Mouse (Mus musculus) liver, postnatal 0 days (tissue): Measurements from ENCODE around the gene Otogl. TPM values are rescaled to one million over a fixed set of nuclear protein-coding genes. Genes with fewer than 3 reads are reported as not detected.
A peak's percentile ranks its signal among the peaks of the same experiment; 100 is the strongest.

Experiments used
- ATAC-seq: fragments of 200-750 bp; cut with Nextera tagmentation; 2 replicates; pipeline ENCODE4 v1.8.0; 2017; ENCODE audit warnings: mild to moderate bottlenecking, moderate library complexity
- DNase-seq: peaks from one replicate; pipeline ENCODE4 v3.0.0-alpha.2; 2016
- H3K27ac ChIP-seq: fragments of 300-500 bp; sonication (generic); 2 replicates; pipeline ENCODE4 v1.5.1; 2014; ENCODE audit warnings: antibody characterized with exemption, moderate library complexity, mild to moderate bottlenecking, low read depth
- H3K27me3 ChIP-seq: fragments of 300-500 bp; sonication (generic); 2 replicates; pipeline ENCODE4 v1.6.1; 2014; ENCODE audit warnings: low read length, control low read depth, mixed read lengths; ENCODE audit not compliant: insufficient read depth
- H3K36me3 ChIP-seq: fragments of 300-500 bp; sonication (generic); replicated peaks from 2 replicates; pipeline ENCODE4 v1.6.1; 2014; ENCODE audit warnings: mild to moderate bottlenecking, control low read depth, low read length, moderate library complexity, mixed read lengths; ENCODE audit not compliant: insufficient read depth
- H3K4me1 ChIP-seq: fragments of 300-500 bp; sonication (generic); 2 replicates; pipeline ENCODE4 v1.6.1; 2014; ENCODE audit warnings: antibody characterized with exemption, mild to moderate bottlenecking, control low read depth; ENCODE audit not compliant: insufficient read depth
- H3K4me2 ChIP-seq: fragments of 300-500 bp; sonication (generic); 2 replicates; pipeline ENCODE4 v1.6.1; 2014; ENCODE audit warnings: low read depth, mild to moderate bottlenecking, low read length, moderate library complexity, mixed read lengths
- H3K4me3 ChIP-seq: fragments of 300-500 bp; sonication (generic); 2 replicates; pipeline ENCODE4 v1.5.1; 2014; ENCODE audit warnings: low read depth, low read length
- H3K9ac ChIP-seq: fragments of 300-500 bp; sonication (generic); replicated peaks from 2 replicates; pipeline ENCODE4 v1.6.1; 2014; ENCODE audit warnings: mild to moderate bottlenecking, moderate library complexity
- H3K9me3 ChIP-seq: fragments of 300-500 bp; sonication (generic); 2 replicates; pipeline ENCODE4 v1.6.1; 2016; ENCODE audit warnings: mild to moderate bottlenecking, control low read depth, low read length, mixed read lengths
- CTCF ChIP-seq: sonication (generic); IDR thresholded peaks from 2 replicates; pipeline ENCODE4 v1.5.1; 2016; ENCODE audit warnings: antibody characterized with exemption, low read depth
- EP300 ChIP-seq: IDR thresholded peaks from 2 replicates; pipeline ENCODE4 v1.6.1; 2016; ENCODE audit warnings: antibody characterized with exemption, low read depth, mild to moderate bottlenecking
- WGBS: fragments of 180-500 bp; shearing (Covaris S2); extraction: QIAGEN DNeasy Blood & Tissue Kit; methylation state at CpG from one replicate; pipeline ENCODE4 v1.1.7; 2014; ENCODE audit not compliant: insufficient replicate concordance; 5-methylcytosine and 5-hydroxymethylcytosine counted together
- polyA plus RNA-seq: library from polyadenylated mRNA; unstranded; fragments of >200 nt; fragmentation: Nextera tagmentation; extraction: Ambion mirVana; gene quantifications from 2 replicates; pipeline ENCODE4 v1.2.1, GENCODE M21; 2015

Gene Otogl
- polyA plus RNA-seq, 1 experiment from 2014 or later = not detected

DNA sequence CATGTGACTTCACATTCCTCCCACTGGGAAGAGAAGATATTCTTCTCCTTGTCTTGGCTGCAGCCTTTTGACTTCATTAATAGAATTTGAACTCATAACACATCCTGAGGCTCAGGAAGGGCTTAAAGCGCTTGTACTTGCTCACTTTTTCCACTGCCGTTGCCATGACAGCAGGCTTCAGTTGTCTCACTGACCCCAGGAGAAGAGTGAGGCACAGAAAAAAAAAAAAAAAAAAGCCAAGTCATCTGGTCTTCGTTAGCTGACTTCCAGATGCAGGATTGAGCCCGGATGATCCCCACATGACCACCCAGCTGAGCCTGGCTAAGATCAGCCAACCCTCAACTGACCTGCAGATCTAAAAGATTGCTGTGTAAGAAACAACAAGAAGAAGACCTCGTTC lies 34.4 kb upstream of the Otogl start:
- H3K4me1 ChIP-seq = no peaks in the 10 kb centered on the region
- no peak for DNase-seq
- H3K9ac ChIP-seq = no peak overlapping the region
- H3K27ac ChIP-seq = no peak overlapping the region
- H3K4me3 ChIP-seq = no peak overlapping the region
- no peaks in the 10 kb centered on the region for H3K27me3 ChIP-seq
- 55% methylated on average over 5 of the region's 5 CpGs for WGBS
- no peaks in the 10 kb centered on the region for H3K9me3 ChIP-seq
- H3K36me3 ChIP-seq = no peaks in the 10 kb centered on the region
- TF ChIP-seq CTCF (no peak), EP300 (no peak)
- no peak overlapping the region for H3K4me2 ChIP-seq
- ATAC-seq = no peak

DNA sequence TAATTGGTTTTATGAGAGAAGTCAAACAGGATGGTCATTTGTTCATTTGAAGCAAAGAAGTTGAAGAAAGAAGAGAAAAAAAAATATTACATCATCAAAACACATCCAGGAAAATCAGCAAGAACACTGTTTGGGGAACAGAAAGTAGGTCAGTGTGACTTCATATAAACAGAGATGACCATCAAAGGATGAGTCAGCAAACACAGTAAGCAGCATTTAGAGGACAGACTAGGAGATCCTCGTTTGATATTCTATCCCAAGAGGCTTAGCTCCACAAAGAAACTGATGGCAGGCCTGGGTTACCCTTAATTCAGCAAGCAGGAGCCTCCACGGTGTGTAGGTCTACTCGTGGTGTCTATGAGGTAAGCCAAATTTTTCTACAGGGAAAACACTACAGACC lies 31.9 kb upstream of the Otogl start:
- no peak overlapping the region for H3K4me3 ChIP-seq
- 67% methylated on average over 3 of the region's 3 CpGs for WGBS
- no peaks in the 10 kb centered on the region for H3K4me1 ChIP-seq
- no peaks in the 10 kb centered on the region for H3K9me3 ChIP-seq
- H3K9ac ChIP-seq = no peak overlapping the region
- no peak overlapping the region for H3K27ac ChIP-seq
- no peak overlapping the region for H3K4me2 ChIP-seq
- no peaks in the 10 kb centered on the region for H3K27me3 ChIP-seq
- DNase-seq (no peak), ATAC-seq (peak; percentile 56)
- H3K36me3 ChIP-seq = no peaks in the 10 kb centered on the region
- TF ChIP-seq CTCF (no peak), EP300 (no peak)

DNA sequence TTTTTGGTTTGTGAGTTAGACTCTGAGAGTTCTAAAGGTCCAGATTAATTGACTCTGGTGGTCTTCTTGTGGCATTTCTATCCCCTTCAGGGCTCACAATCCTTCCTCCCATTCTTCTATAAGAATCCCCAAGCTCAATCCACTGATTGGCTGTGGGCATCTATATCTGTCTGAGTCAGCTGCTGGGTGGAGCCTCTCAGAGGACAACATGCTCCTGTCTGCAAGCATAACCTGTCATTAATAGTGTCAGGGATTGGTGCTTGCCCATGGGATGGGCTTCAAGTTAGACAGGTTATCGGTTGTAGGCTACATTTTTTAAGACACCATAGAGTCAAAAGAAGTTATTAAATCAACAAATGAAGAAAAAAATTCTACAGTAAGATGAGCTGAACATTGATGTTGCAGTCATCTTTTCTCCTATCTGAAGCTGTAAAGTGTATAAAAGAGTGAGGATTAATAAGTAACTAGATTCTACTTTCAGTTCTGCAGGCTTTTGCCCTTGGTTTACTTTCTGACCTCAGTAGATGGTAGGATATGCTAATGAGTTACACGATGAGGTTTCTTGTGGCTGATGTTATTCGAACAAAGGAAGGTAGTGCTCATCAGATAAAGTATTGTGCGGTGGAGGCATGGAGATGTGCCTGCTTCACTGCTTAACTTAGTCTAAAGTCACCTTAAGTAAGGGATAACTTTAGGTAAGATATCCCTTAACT lies 29.4 kb upstream of the Otogl start:
- Histone ChIP-seq H3K4me1 (no peaks in the 10 kb centered on the region), H3K27ac (no peak overlapping the region), H3K9me3 (no peaks in the 10 kb centered on the region), H3K4me3 (no peak overlapping the region), H3K4me2 (no peak overlapping the region), H3K36me3 (no peaks in the 10 kb centered on the region), H3K9ac (no peak overlapping the region), H3K27me3 (no peaks in the 10 kb centered on the region)
- WGBS = 52% methylated on average over 4 of the region's 4 CpGs
- TF ChIP-seq CTCF = no peak
- no peak for TF ChIP-seq EP300
- ATAC-seq (peak; percentile 88), DNase-seq (no peak)

DNA sequence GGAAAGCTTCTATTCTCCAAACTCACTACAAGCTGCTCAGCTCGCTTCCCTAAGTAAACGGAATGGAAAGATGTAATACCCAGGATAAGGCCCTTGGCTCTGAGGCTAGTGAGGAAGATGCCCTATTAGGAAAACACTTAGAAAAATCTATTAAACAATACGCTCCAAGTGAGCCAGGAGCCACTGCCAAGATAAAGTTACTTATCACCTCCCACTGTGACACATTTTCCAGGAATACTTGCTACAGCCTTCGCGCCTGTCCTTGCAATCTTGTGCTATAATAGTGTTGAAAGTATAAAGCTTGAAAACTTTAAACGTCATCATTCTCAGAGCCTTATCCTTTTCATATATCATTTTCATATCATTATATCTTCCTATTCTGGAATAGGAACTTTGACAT lies 28.4 kb upstream of the Otogl start:
- H3K27me3 ChIP-seq = no peaks in the 10 kb centered on the region
- H3K27ac ChIP-seq = no peak overlapping the region
- H3K9ac ChIP-seq = no peak overlapping the region
- no peaks in the 10 kb centered on the region for H3K4me1 ChIP-seq
- ATAC-seq = no peak
- H3K4me2 ChIP-seq = no peak overlapping the region
- no peak overlapping the region for H3K4me3 ChIP-seq
- H3K9me3 ChIP-seq = no peaks in the 10 kb centered on the region
- DNase-seq = no peak
- no peaks in the 10 kb centered on the region for H3K36me3 ChIP-seq
- TF ChIP-seq EP300 (no peak), CTCF (no peak)
- 75% methylated on average over 6 of the region's 6 CpGs for WGBS

DNA sequence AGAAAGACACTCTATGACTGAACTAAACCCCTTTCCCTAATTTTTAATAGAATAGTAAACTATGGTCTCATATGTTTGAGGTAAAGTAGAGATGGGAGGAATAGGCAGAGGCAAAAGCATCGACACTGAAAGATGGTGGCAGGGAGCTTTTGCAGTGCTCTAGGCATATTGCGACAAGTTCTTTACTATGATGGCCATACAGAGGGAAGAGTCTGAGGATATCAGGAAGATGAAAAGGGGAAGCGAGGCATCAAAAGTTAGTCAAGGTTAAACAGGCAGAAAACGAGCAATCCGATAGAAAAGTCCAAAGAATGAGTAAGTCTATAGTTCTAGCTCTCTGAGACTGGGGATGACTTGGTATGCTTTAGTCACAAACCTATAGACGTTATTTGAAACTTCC lies 27.9 kb upstream of the Otogl start:
- TF ChIP-seq CTCF (no peak), EP300 (no peak)
- Histone ChIP-seq H3K4me2 (no peak overlapping the region), H3K9me3 (no peaks in the 10 kb centered on the region), H3K27me3 (no peaks in the 10 kb centered on the region), H3K36me3 (no peaks in the 10 kb centered on the region), H3K4me3 (no peak overlapping the region), H3K9ac (no peak overlapping the region), H3K4me1 (no peaks in the 10 kb centered on the region), H3K27ac (no peak overlapping the region)
- ATAC-seq (no peak), DNase-seq (no peak)
- WGBS = 73% methylated on average over 6 of the region's 6 CpGs

DNA sequence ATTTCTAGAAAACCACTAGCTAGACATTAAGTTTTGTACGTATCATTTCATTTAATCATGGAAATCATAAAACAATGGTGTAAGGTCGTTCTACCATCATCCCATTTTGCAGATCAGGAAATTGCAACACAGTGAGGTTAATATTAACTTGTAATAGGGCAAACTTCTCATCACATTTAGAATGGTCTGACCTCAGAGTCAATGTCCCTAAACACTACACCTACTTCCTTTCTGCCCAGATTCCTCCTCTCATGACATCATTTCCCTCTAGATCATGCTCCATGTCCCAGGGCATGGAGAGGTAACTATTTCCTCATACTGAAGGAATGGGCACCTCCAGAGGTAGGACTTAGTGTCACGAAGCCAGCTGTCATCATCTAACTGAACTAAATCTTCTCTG lies 22.1 kb upstream of the Otogl start:
- WGBS = 65% methylated on average over 3 of the region's 3 CpGs
- DNase-seq = no peak

More for the DNA sequence above, 22.1 kb upstream of the Otogl start:
- TF ChIP-seq EP300 (no peak), CTCF (no peak)
- Histone ChIP-seq H3K9ac (no peak overlapping the region), H3K4me1 (no peaks in the 10 kb centered on the region), H3K27ac (no peak overlapping the region), H3K9me3 (no peaks in the 10 kb centered on the region), H3K4me3 (no peak overlapping the region), H3K36me3 (no peaks in the 10 kb centered on the region), H3K27me3 (no peaks in the 10 kb centered on the region), H3K4me2 (no peak overlapping the region)
- no peak for ATAC-seq
